Mouse (Mus musculus) lung, adult 2 months (tissue): ENCODE results near the gene Commd6. TPM values are rescaled to one million over a fixed set of nuclear protein-coding genes. Genes with fewer than 3 reads are reported as not detected.
"Not testable (repeated sequence)": the region's sequence is repeated elsewhere in the genome, so short reads cannot be mapped to it uniquely, and the experiment has no call there.

Experiments used
- DNase-seq: peaks from one replicate; pipeline ENCODE4 v3.0.0; 2022
- H3K4me1 ChIP-seq: fragments of 200-500 bp; 2 replicates; pipeline ENCODE4 v1.6.1; 2011; ENCODE audit warnings: low read length; ENCODE audit not compliant: control insufficient read depth, insufficient read depth
- H3K4me3 ChIP-seq: fragments of 200-500 bp; replicated peaks from 2 replicates; pipeline ENCODE3; 2011; ENCODE audit warnings: low read depth, mild to moderate bottlenecking, control low read depth, low read length; ENCODE audit errors: extremely low read depth
- CTCF ChIP-seq: fragments of 200-500 bp; IDR thresholded peaks from 2 replicates; pipeline ENCODE4 v1.5.1; 2011; ENCODE audit warnings: mild to moderate bottlenecking, low read length, control low read depth; ENCODE audit not compliant: insufficient read depth
- POLR2A ChIP-seq: fragments of 200-500 bp; IDR thresholded peaks from 2 replicates; pipeline ENCODE4 v1.6.1; 2011; ENCODE audit warnings: low read depth, mild to moderate bottlenecking, control low read depth, low read length, borderline replicate concordance; ENCODE audit errors: extremely low read depth
- WGBS: fragments of 180-500 bp; shearing (Covaris S2); methylation state at CpG from one replicate; pipeline ENCODE4 v1.1.7; 2018; 5-methylcytosine and 5-hydroxymethylcytosine counted together
- polyA plus RNA-seq: library from polyadenylated mRNA; depleted of rRNA; stranded (reverse); fragments of >200 nt; gene quantifications from 2 replicates; pipeline ENCODE4 v1.2.3, GENCODE M21; 2012; rRNA removed

The Commd6 gene
- polyA plus RNA-seq, 1 experiment = 18.1 TPM

- Histone ChIP-seq H3K4me1 (no peaks in the 10 kb centered on the region), H3K4me3 (no peak overlapping the region)
- 90% methylated on average over 13 of the region's 13 CpGs for WGBS
- DNase-seq = no peak
- TF ChIP-seq CTCF (no peak), POLR2A (no peak)
These were observed 45.0 kb downstream of the Commd6 start for GRCm38 (mm10) chr14:101595301-101596080.

- DNase-seq = no peak
- no peak for TF ChIP-seq POLR2A
- no peak for TF ChIP-seq CTCF
- H3K4me1 ChIP-seq = no peaks in the 10 kb centered on the region
- 84% methylated on average over 5 of the region's 5 CpGs for WGBS
- H3K4me3 ChIP-seq = no peak overlapping the region
These were observed 46.5 kb downstream of the Commd6 start for GRCm38 (mm10) chr14:101594001-101594400.

DNA sequence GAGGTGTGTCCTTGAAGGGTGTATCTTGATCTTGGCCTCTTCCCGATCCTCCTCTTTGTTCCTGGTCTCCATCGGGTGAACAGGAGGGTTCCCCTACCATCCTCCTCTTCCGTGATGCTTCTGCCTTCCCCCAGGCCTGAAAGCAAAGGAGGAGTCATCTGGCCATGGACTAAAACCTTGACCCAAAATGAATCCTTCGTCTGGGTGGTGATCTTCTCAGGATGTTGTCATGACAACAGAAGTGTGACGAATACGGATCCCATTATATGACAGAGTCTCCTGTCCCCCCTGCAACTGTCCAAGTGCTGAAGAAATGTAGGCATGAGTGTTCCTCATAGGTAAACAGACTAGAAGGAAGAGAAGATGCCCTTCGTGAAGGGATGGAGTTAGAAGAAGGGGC is 47.1 kb downstream of the Commd6 start:
- 86% methylated on average over 7 of the region's 7 CpGs for WGBS
- Histone ChIP-seq H3K4me1 (no peaks in the 10 kb centered on the region), H3K4me3 (no peak overlapping the region)
- DNase-seq = no peak
- TF ChIP-seq POLR2A (no peak), CTCF (no peak)

DNA sequence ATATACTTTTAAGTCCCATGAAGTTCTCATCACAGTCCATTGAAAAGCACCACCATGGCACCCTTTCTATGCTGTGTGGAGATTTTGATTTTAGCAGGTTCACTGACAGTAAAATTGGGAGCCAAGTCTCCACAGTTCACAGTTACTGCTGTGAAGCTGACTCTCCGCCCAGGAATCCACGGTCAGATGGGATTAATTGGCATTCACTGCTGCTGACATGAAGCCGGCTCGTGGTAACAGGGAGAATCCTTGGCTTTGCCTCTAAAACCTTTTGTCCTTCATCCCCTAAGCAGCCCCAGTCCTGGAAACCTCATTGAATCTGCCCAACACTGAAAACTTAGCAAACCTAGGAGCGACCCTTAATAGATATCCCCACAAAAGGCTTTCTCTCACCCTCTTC is 49.4 kb downstream of the Commd6 start:
- WGBS = 88% methylated on average over 5 of the region's 5 CpGs
- DNase-seq = no peak
- TF ChIP-seq POLR2A (no peak), CTCF (no peak)
- Histone ChIP-seq H3K4me1 (no peaks in the 10 kb centered on the region; the same call in 1 of the 2 replicates), H3K4me3 (no peak overlapping the region)

- not testable (repeated sequence) for DNase-seq, H3K4me1 ChIP-seq, H3K4me3 ChIP-seq
- 43% methylated on average over 3 of the region's 4 CpGs for WGBS
These were observed 52.1 kb downstream of the Commd6 start for GRCm38 (mm10) chr14:101588209-101588991.

DNA sequence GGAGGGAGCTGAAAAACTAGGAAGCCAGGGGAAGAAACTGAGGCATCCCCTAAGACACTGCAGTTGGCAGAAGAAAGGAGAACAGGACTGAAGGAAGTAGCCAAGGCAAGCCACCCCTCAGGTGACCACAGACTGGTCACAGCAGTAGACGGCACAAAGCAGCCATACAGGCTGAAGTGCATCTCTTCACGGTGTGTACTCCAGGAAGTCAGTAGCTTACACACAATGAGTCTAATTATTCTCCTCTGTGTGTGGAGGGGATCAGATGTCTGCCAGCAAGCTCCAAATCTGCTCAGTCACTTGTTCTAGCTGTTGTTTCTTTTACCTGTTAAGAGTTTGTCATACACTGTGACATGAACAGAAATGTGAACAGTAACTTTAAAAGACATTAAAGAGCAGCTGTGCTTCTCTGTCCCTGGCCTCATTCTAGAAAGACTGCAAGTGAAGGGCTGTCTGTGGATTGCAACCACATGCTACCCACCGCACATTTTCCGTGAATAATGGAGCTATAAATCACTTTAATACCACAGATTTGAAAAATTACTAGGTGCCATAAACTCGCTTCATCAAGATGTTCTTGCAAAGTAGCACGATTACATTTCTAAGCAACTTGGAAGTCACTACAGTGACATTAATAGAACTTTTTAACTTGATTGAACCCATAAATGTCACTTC is 53.0 kb downstream of the Commd6 start:
- not testable (repeated sequence) for H3K4me1 ChIP-seq, DNase-seq, H3K4me3 ChIP-seq
- 63% methylated on average over 4 of the region's 6 CpGs for WGBS

GRCm38 (mm10) chr14:101586096-101586495 is 54.4 kb downstream of the Commd6 start:
- Histone ChIP-seq H3K4me3 (no peak overlapping the region), H3K4me1 (no peaks in the 10 kb centered on the region; the same call in 1 of the 2 replicates)
- no peak for TF ChIP-seq CTCF
- TF ChIP-seq POLR2A = no peak
- DNase-seq = no peak
- 57% methylated on average over 7 of the region's 7 CpGs for WGBS

Other genes with a start within 250 kb of the Commd6 start
- 10.4 and 10.6 TPM in 2 replicates for gene Tbc1d4, start 31.5 kb downstream of the Commd6 start, polyA plus RNA-seq
- 7.5 and 9.5 TPM in 2 replicates for gene Uchl3, start 13.3 kb upstream of the Commd6 start, polyA plus RNA-seq
- gene Gm9922, start 89.1 kb upstream of the Commd6 start, polyA plus RNA-seq = 1.5 and 2.1 TPM in 2 replicates
- 142 and 193 TPM in 2 replicates for gene Lmo7, start 89.3 kb upstream of the Commd6 start, polyA plus RNA-seq